Mouse (Mus musculus): Measurements from ENCODE around the gene Cd300lb.

Gene Cd300lb

GRCm38 (mm10) chr11:114934144-114934543 is at the start of gene Cd300lb:
Gene Cd300lb, minus strand, starts transcription at chr11:114934386.
- DNase-seq (ENCODE audit: low read depth, low spot score), result peak; percentile 13

- DNase-seq (ENCODE audit: low read depth, low spot score), result no peak
Observed at GRCm38 (mm10) chr11:114981866-114982265, 47.7 kb upstream of the Cd300lb start.

DNA sequence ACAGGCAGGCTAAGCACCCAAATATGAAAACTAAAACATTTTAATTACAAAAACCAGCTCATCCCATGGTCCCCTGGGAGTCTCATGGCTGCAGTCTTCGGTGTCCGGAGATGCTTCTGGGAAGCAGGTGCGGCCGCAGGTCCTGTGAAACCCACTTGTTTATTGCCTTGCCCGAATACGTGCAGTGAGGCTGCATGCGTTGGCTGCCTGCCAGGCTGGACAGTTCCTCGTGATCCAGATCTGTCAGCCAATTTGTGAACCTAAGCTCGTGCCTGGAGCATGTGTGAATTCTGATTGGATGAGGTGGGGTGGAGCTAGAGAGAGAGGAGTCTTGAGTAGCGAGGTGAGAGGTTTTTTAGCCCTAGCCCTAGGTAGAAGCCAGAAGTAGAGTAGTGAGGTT is 38.5 kb upstream of the Cd300lb start:
- DNase-seq (ENCODE audit: low read depth, low spot score), result no peak

DNA sequence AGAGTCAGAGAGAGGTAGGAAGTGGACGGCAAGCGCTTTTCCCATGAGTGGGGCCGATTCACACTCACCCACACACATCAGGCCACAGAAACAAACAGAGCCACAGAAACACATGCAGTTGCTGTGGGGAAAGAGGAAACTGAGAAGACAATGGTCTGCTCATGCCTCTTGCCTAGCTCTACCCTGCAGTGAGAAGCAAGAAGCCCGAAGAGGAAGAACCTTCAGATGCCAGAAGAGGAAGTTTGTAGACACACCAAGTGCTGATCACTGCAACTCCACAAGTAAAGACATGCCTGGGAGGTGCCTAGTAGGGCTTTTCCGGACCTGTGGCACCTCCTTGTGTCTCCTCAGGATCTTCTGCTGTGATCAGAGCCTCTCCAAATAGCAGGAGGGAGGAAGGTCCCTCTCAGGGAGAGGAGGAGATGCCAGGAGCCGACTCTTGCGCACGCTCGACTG is 34.6 kb upstream of the Cd300lb start, which contains the start of gene Cd300c:
Gene Cd300c, minus strand, starts transcription at position 406 of the 456 bp plus-strand sequence.
- DNase-seq (ENCODE audit: low read depth, low spot score), result no peak

DNA sequence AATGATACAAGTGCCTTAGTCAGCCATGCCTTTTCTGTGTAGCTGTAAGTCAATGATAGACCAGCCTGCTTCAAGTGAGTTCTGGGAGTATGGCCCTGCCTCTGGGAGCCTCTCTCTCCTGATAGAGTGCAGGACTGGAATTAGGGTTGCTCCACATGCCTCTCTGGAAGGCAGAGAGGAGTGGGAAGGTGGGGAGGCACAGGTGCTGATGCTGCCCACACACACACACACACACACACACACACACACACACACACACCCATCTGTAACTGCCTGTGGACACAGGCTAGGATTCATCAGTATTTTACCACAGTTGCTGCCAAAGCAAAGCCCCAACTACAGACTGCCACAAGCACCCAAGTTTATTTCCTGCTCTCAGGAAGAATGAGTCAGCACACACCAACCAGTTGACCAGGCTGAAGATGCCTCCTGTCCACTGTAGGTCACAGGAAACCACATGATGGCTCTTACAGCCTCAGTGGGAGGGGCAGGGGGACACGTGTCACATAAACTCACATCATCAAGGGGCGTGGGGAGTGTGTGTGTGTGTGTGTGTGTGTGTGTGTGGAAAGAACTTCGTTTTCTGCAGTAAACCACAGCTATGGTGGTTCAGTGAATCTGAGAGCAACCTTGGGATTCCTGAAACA is 31.1 kb upstream of the Cd300lb start:
- DNase-seq (ENCODE audit: low read depth, low spot score), result no peak

GRCm38 (mm10) chr11:114960369-114960768 is 26.2 kb upstream of the Cd300lb start:
- no peak for DNase-seq (ENCODE audit: low read depth, low spot score)

GRCm38 (mm10) chr11:114933591-114933990 is 595 bp downstream of the Cd300lb start:
- DNase-seq (ENCODE audit: low read depth, low spot score), result no peak

DNA sequence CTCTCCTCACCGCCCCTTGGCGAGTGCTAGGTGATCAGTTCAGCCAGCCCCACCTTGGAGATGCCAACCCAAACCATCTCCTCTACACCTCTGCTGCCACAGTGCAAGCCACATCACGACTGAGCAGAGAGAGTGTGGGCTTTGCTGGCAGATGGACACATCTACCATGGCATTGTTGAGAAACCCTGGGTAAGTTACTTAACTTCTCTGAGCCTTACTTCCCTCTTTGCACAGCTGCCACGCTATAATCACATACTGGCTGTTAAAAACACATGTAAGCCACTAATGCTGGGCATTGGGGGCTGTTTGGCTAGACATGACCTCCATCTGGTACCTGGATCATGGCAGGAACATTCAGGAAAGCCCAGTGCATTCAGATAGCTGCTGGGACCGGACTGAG is 3.1 kb downstream of the Cd300lb start:
- no peak for DNase-seq (ENCODE audit: low read depth, low spot score)

DNA sequence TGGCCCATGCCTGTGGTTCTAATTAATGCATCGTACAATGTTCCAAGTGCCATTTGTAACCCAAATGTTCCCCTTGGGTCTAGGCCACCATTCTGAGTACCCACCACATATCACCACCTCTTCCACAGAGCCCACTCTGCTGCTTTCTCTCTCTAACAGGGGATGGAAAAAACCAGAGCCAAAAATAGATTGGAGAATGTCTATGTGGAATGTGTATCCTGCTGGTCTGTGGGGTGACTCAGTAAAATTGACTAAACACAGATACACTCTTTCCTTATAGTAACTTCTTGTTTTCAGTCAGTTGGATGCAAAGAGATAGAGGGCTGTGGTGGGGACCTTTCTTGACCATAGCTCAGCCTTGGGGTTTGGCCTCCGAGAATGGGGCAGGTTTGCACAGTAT is 4.6 kb downstream of the Cd300lb start:
- no peak for DNase-seq (ENCODE audit: low read depth, low spot score)

GRCm38 (mm10) chr11:114923961-114924360 is 10.2 kb downstream of the Cd300lb start:
- peak; percentile 73 for DNase-seq (ENCODE audit: low read depth, low spot score)

GRCm38 (mm10) chr11:114922439-114922838 is 11.7 kb downstream of the Cd300lb start:
- DNase-seq (ENCODE audit: low read depth, low spot score), result no peak

DNA sequence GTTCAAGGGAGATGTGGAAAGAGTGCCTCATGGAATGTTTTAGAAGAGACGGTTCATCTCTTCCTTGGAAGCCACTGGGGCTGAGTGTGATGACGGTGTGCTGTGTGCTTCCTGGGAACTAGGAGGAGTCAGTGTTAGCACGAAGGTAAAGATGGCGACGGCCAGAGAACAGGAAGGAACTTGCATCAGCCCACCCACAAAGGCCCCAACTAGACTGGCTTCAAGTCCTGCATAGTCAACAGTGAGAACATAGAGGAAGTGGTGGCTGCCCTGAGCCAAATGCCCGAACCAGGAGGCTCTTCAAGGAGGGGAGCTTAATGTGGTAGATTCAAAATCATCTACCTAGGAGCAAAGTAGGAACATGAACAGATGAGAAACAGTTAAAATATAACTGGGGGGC is 17.1 kb downstream of the Cd300lb start:
- no peak for DNase-seq (ENCODE audit: low read depth, low spot score)

DNA sequence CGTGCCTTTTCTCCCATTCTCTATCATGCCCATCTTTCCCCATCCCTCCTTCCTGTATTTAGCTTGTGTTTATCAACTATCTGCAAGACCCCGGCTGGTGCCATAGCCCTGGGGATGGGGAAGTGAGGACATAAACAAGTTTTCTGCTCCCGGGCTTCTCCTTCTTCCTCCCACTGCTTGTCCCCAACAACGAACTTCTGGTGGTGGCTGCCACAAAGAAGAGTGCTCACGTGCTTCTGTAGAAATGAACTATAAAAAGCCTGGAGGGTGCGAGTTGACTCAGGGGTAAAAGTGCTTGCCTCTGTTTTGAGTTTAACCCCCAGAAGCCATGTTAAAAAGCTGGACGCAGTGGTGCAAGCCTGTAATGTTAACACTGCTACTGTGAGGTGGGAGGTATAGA is 19.2 kb downstream of the Cd300lb start:
- DNase-seq (ENCODE audit: low read depth, low spot score), result no peak

DNA sequence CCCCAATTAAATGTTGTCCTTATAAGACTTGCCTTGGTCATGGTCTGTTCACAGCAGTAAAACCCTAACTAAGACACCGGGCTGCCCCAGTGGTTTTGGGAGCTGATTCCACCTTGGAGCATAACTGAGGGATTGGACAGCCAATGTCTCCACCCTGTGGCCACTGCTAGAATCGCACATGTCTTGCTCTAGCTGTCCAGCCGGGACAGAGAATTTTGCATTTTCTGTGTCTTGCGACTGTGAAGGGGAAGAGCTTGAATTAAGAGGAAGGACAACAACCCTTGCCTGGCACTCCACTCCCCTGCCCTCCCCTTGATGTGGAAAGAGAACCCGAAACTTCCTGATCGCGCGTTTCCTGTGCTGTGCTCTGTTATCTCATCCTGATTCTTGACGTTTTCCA is 21.3 kb downstream of the Cd300lb start:
- DNase-seq (ENCODE audit: low read depth, low spot score), result peak; percentile 75

GRCm38 (mm10) chr11:114909538-114909937 is 24.6 kb downstream of the Cd300lb start:
- DNase-seq (ENCODE audit: low read depth, low spot score), result peak; percentile 20

DNA sequence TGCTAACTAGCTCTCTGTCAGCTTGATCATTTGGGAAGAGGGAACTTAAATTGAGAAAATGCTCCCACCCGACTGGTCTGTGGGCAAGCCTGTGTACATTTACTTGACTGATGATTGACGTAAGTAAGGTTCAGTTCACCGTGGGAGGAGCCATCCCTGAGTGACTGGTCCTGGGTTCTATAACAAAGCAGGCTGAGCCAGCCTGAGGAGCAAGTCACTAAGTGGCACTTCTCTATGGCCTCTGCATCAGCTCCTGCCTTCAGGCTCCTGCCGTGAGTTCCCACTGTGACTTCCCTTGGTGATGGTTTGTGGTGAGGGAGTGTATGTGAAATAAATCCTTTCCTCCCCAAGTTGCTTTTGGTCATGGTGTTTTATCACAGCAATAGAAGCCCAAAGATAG is 26.1 kb downstream of the Cd300lb start:
- no peak for DNase-seq (ENCODE audit: low read depth, low spot score)

DNA sequence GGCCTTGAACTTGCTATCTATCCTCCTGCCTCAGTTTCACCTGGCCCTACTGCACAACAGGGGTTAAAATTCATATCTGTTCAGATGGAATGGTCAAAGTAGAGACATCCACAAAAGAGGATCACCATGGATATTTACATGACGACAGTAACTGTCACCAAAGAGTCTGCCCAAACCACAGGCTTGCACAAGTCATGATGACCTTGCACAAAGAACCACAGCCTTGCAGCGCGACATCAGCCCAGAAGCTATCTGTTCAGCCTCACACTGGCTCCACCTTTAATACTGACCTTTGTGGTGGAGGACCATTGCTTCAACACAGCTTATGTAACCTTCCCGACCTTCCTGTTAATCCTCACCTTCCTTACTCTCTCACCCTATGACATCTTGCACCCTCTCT is 26.6 kb downstream of the Cd300lb start:
- DNase-seq (ENCODE audit: low read depth, low spot score), result no peak

DNA sequence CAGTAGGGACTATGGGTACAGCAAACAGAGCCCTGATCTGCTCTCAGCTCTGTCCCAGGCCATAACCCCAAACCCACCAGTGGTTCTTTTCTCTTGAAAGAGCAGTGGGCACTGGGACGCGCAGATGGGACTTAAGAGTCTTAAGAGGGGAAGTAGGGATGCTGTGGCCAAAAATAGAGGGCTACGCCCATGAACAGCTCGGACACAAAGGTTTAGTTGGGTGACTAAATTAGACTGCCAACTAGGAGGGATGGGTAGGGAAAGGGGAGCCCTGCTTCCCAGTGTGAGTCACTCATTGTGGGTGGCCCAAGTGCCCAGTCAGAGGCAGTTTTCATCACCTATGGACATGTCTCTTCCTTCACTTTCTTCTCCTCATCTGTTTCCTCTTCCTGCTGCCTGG is 31.0 kb downstream of the Cd300lb start:
- DNase-seq (ENCODE audit: low read depth, low spot score), result no peak

DNA sequence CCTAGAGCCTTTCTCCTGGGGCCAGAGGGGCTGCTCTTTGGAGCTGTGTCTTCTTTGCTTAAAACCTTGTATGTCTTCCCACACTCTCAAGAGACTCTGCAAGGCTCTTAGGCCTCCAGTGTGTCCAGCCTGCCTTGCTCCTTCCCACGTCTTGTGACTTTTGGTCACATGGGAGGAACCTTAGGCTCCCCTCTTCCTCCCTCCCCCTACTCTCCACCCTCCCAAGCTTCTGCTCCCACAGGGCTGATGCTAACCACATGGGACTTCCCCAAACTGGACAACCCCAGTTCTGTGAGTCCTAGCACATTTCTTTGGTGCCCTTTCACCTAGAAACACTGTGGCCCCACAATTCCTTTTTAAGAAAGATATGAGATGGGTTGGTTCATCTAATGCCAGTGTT is 36.2 kb downstream of the Cd300lb start:
- DNase-seq (ENCODE audit: low read depth, low spot score), result no peak

DNA sequence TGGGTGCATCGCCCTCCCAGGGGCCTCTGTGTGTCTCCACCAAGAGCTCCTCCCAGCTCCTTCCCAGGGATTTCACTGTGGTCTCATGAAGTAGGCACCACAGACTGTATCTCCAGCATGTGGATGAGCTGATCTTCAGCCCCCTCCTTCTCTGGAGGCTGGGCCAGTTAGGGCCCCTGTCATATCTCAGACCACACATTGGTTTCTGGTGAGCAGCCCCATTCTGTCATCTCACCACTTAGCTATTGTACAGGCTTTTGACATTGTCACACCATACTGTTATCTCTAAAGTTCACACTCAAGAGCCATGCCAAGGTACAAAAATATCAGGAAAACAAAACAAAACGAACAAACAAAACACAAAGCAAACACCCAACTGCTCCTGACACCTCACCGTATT is 38.1 kb downstream of the Cd300lb start:
- no peak for DNase-seq (ENCODE audit: low read depth, low spot score)

GRCm38 (mm10) chr11:114890542-114890941 is 43.6 kb downstream of the Cd300lb start:
- no peak for DNase-seq (ENCODE audit: low read depth, low spot score)

DNA sequence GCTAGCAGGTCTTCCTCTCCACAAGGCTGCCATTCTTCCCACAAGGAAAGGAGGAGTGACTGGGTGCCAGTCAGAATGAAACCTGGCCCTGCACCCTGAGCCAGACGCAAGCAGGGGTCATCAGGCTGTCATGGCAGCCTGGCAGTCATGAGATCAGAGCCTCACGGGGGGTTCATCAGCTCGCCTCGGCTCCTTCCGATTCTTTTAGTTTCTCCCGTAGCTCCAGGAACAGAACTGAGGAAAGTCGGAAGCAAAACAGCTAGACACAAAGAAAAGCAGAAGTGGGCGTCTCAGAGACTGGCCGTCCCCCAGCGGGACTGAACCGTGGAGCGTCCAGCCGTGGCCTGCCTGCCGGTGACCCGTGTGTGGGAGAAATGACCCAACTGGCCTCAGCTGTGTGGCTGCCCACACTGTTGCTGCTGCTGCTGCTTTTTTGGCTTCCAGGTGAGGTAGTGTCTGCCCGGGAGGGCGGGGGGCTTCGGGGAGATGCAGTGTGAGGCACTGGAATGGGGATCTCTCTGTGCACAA is 44.1 kb downstream of the Cd300lb start, which contains the start of gene Cd300a:
Gene Cd300a, plus strand, starts transcription at position 51 of the 528 bp plus-strand sequence.
- no peak for DNase-seq (ENCODE audit: low read depth, low spot score)

DNA sequence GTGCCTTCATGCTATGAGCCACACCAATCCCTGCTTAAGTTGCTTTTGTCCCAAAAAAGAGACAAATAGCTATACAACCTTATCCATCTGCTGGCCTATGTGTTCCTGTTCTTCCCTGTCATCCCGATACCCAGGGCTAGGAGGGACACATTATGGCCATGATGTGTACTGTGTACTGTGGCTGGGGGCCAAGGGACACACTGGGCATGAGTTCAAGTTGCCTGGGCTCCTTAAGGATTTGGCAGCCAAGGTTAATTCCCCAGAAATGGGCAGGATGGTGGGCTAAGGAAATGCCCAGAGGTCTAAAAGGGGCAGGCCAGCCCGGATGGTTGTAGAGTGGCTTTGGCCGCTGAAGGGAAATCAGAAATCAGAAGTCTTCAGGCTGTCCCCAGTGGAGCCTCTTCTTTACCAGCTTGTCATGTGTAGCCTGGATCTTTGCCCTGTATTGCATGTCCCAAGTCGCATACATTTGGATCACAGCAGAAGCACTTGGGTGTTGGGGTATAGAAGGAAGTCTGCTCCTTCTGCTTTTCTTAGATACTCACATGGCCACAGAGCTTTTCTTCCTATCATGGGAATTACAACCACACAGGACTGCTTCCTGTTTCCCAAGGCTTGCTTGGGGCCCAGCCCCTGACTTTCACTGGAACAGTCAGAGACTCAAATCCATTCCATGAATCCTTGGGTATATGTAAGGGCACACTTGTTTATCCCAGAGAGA is 49.6 kb downstream of the Cd300lb start:
- no peak for DNase-seq (ENCODE audit: low read depth, low spot score)

Measured in CD4-positive, CD25-positive, alpha-beta regulatory T cell, adult 2 months (primary cell).